Mouse (Mus musculus) fat pad, adult 2 months (tissue): Measurements from ENCODE around the gene Psors1c2.

Experiments used
- DNase-seq: peaks from one replicate; pipeline ENCODE4 v3.0.0-alpha.2; 2011; ENCODE audit warnings: low read depth, low spot score; ENCODE audit errors: extremely low read depth

The Psors1c2 gene

DNA sequence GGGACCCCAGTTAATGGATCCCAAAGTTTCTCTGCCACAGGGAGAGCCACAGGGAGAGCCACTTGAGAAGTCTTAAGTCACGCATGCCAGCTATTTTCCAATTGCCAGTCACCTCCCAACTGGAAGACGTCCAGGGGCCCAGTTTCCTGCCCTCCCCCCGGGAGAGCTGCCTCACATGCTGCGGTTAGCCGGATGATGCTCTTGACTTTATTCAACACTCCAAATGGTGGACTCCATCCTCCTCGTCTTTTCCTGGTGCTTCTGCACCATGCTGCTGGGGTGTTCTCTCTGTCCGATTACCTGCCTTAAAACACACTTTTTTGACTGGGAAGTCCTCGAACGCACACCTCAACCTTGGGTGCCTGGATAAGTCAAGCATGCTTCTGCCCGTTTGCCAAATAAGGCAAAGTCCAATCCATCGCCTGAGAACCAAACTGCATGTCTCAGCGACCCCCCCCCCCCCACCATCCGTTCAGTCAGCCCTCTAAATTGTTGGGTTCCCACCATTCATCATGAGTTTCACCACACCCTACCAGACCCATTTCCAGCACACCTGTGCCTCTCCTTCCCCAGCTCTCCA is 23.3 kb downstream of the Psors1c2 start:
- no peak for DNase-seq

DNA sequence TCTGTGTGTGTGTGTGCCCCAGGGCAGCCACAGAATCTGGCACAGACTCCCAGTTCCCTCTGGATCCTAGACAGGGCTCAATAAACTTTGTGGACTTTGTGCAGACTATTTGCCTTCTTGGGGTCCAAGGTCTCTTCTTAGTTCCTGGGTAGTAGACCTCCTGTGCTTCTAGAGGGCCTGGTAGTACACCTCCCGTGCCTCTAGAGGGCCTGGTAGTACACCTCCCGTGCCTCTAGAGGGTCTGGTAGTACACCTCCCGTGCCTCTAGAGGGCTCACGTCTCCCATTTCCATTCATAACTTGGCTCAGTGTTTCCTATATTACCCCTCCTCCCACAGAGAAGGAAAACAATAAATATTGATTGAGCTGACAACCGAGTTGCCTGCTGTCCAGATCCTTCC is 23.8 kb downstream of the Psors1c2 start:
- no peak for DNase-seq

DNA sequence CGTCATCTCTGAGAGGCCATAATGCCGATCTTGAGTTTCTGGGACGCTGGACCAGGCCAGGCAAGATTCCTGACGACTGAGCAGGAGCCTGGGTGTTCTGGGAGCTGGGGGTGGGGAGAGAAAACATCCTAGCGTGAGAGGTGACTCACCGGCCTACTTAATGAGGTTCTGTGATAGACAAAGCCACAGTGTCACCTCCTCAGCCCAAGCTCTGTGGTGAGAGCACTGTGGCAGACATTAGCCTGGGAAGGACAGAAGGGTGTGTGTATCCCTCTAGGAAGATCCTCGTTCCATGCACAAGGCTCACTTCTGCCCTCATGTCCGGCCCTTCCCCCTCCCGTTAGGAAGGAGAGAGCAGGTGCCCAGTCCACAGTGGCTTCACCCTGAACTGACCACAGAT is 24.4 kb downstream of the Psors1c2 start:
- no peak for DNase-seq

DNA sequence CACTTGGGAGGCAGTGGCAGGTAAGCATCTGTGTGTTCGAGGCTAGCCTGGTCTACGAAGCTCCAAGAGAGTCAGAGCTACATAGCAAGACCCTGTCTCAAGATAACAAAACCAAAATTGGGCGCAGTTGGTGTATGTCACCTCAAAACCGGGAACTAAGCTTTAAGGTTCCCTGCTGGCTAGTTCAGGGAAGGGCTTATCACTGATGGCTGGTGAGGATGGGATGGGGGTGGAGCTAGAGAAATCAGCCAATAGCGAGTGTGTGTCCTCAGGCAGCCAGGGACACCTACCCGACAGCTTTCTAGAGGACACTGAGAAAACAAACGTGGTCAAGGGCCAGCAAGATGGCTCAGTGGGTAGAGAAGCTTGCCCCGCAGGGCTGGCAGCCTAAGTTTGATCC is 25.2 kb downstream of the Psors1c2 start:
- DNase-seq, result no peak

DNA sequence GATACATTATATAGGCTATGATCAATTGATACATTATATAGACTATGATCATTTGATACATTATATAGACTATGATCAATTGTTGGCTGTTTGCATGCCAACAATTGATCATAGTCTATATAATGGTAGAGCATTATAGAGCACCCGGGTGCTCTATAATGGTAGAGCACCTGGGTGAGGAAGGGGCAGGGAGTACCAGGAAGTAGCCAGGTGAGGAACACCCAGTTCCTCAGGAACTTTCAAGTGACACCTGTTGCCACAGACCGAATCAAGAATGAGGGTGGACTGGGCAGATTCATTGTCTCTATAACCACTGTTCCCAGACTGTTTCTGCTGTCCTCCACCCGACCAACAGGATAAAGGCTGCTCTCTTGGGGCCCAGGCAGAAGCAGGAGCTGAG is 34.1 kb downstream of the Psors1c2 start, which contains the start of gene 2300002M23Rik:
Gene 2300002M23Rik (plus strand): TSS at position 301 of the 400 bp plus-strand sequence.
- no peak for DNase-seq

DNA sequence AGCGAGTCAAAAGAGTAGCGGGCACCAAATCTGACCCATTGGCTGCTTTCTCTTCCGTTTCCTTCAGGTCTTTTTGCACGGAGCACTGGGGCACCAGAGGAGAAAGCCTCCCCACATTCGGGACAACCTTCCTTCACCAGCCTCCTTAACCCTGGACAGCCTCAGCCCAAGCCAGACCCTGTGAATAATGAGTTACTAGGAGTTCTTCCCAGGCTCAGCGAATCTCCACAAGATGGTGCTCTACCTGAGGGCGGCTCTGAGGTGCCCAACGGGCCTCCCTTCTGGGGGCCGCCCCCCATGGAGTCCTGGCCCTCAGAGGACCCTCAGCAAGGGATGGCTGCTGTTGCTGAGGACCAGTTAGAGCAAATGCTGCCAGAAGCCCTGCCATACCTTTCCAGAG is 34.8 kb downstream of the Psors1c2 start:
- DNase-seq, result no peak

DNA sequence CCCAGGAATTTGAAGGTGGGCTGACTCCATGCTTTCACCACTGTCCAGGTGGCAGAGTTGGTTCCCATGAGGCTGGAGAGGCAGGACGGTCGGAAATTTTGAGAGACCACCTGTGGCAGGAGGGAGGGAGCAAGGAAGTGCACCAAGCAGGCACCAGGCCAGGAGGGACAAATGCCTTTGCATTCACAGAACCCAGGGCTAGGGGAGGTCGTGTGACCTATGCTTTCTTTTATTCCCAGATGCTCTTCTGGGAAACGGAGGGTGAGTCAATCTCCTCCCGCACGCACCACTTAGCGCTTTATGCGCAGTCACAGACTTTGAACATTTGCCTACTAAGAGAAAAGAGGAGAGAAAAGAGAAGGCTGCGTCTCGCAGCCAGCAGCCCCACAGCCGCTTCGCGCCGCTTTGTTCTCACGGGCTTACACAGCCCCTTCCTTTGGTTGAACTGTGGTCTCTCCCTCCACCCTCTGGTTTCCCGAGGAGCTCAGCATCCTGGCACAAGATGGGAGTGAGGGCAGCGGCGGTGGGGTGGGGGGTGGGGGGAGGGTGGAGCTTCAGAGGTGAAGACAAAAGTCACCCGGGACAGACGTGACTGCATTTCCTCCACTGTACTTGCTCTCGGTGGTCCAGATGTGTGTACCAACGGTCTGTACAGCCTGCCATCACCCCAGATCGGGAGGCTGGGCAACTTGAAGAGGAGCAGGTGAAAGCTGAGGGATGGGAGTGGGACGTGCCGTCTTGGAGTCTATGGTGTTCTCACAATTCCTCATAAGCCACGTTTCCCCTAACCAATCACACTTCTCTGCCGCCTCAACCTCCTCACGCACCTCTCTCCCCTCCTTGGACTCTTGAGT is 36.3 kb downstream of the Psors1c2 start:
- DNase-seq, result no peak

DNA sequence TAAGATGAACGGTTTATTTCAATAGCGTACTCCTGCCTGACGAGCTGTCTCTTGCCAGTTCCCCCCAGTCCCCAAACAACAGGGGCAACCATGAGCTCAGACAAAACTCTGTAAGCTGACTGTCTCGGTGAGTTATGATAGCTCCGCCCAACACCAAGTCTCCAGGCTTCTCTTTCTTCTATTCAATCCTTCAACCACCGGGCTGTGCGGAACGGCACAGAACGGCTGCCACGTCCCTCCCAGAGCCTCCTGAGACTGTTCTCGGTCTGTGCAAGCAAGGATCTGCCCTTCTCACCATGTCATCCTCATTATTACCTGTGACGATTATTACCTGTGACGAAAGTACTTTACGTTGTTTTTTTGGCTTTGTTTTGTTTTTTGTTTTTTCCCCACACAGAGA is 37.8 kb downstream of the Psors1c2 start:
- no peak for DNase-seq

DNA sequence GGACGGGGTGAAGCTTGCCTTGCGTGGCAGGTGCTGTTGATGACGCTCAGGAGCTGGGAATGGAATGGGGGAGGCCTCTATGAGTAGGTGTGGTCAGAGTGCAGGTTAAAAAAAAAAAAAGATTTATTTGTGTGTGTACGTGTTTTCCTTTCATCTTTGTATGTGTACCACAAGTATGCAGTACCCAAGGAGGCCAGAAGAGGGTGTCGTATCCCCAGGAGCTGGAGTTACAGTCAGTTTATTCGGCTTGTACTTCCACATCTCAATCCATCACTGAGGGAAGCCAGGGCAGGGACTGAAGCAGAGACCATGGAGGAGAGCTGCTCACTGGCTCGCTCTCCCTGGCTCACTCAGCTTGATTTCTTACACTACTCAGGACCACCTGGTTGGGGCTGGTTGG is 38.5 kb downstream of the Psors1c2 start:
- DNase-seq, result no peak

DNA sequence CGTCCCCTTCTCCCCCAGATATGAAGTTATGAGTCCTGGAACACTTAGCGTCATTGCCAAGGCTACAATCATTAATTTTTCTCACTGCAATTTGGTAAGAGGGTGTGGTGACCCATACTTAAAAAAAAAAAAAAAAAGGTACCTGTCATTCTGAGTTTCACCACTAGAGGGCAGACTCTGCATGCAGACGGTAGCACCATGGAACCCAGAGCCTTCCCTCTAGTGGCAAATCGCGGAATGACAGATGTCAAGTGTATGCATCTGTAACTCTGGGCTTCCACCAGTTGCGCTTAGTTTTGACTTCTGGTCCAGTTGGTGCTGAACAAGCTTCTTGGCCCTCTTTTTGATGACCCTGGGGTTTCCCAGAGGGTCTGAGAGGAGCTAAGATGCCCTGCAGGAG is 45.2 kb downstream of the Psors1c2 start:
- DNase-seq, result no peak

DNA sequence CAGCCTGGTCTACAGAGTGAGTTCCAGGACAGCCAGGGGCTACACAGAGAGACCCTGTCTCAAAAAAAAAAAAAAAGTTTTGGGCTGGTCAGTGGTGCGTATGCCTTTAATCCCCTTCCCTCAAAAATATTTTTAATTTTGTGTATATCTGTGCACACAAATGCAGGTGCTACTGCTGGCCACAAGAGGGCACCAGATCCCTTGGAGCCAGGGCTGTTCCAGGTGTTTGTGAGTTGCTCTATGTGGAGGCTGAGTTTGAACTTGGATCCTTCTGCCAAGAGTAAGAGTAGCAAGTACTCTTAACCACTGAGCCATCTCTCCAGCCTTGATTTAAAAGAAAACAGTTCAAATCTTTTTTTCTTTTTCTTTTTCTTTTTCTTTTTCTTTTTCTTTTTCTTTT is 49.9 kb downstream of the Psors1c2 start:
- DNase-seq, result no peak
